Mouse (Mus musculus) fibroblast of lung, adult 2 months (primary cell): ENCODE data around the gene Cpt1a.
A peak's percentile ranks its signal among the peaks of the same experiment; 100 is the strongest.

Experiments
- DNase-seq: peaks from one replicate; pipeline ENCODE4 v3.0.0-alpha.2; 2011; ENCODE audit warnings: low read depth

The Cpt1a gene

GRCm38 (mm10) chr19:3365089-3365488 lies 43.0 kb downstream of the Cpt1a start:
- DNase-seq: no peak

GRCm38 (mm10) chr19:3368276-3368675 lies 46.1 kb downstream of the Cpt1a start:
- no peak for DNase-seq

DNA sequence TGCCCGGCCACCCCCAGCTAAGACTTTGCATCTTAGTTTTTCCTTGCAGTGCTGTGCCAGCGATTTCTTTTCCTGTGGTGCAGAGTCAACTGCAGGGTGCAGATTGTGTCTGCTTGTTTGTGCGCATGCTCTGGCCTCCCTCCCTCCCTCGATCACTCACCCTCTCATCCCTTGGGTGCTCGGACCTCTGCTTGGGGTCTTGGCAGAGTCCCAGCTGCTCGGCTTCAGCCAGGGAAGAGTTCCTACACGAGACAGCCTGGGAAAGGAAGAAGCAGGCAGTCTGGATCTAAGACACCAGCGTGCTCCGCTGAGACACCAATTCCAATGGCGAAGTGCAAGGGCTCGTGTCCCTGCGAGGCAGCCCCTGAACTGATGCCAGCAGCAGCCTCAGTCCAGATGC lies 51.2 kb downstream of the Cpt1a start:
- DNase-seq: no peak

- no peak for DNase-seq
Measured at GRCm38 (mm10) chr19:3374028-3374427, 51.9 kb downstream of the Cpt1a start.

- no peak for DNase-seq
Measured at GRCm38 (mm10) chr19:3375945-3376495, 53.9 kb downstream of the Cpt1a start.

DNA sequence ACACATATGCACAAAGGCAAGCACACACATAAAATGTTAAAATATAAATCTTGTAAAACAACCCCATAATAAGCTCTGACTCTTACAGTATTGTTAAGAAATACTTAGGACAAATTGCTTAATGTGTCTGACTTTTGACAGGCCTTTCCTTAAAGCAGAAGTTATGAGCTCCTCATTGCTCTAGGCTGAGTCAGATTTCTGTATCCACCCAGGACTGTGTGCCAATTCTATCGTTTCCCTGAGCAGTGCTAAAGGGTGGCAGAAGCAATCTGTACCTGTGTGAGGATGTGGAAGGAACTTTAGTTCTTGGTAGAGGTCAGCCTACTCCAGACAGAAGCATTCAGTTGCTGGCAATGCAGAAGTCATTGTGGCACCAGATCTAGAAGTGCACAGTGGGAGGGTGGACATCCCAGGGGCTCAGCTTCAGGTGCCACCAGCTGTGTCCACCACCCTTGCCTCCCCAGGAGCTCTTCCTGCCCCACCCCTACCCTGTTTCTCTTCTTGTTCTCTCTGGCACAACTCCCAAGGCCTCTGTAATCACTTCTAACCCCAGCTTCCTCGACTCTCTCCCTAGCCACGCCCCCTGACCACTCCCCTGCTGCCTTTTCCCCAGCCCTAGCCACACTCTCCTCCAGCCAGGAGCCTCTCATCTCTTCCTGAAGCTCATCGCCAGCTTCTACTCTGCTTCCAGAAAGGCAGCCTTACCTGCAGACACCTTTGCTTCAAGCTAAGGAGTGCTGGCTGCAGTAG lies 55.0 kb downstream of the Cpt1a start:
- DNase-seq: peak; percentile 65

DNA sequence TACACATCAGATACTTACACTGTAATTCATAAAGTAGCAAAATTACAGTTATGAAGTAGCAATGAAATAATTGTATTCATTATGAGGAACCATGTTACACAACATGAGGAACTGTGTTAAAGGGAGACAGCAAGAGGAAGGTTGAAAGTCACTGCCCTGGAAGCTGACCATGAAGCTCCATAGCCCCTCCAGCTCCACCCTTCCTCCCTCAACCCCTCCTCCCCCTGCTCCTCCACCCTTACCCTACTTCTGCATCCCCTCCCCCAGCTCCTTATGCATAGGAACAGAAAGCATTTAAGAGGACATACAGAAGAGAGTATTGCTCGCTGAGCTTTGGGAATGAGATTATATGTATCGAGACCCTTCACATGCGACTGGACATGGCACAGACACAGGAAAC lies 56.5 kb downstream of the Cpt1a start:
- no peak for DNase-seq

DNA sequence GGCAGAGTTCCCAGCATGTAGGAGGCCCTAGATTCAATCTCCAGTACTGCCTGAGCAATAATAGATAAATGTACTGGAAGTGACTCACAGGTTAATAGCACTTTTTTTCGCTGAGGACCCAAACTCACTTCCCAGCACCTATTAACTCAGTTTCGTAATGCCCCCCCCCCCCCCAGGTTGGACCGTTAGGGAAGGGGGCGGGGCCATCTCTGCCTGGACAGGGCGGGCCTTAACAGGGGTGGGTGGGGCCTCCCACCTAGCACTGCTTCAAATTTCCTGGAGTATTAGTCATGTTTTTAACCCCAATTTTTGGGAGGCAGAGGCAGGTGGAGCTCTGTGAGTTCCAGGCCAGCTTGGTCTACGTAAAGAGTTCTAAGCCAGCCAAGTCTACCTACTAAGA lies 65.9 kb downstream of the Cpt1a start:
- DNase-seq: no peak

DNA sequence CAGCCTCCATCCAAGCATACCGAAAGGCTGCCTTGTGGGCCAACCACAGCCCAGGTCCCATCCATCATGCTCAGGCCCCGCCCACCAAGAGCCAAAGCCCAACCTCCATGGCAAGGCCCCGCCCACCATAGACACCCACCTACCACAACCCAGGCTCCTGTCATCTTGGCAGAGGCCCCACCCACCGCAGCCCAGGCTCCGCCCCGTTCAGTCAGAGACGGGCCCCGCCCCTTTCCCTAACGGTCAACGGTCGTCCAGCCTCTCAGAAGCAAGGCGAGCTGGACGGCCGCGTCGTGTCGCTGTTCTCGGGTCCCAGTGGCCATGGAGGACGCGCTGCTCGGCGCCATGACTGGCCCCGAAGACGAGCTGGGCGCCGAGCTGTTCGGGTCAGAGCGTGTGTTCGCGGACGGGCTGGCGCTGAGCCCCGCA lies 66.5 kb downstream of the Cpt1a start, which contains the start of gene Tesmin:
Tesmin (plus strand) TSS at position 229 of the 429 bp plus-strand sequence.
- DNase-seq: peak; percentile 73

GRCm38 (mm10) chr19:3389089-3389488 lies 67.0 kb downstream of the Cpt1a start:
- peak; percentile 70 for DNase-seq

DNA sequence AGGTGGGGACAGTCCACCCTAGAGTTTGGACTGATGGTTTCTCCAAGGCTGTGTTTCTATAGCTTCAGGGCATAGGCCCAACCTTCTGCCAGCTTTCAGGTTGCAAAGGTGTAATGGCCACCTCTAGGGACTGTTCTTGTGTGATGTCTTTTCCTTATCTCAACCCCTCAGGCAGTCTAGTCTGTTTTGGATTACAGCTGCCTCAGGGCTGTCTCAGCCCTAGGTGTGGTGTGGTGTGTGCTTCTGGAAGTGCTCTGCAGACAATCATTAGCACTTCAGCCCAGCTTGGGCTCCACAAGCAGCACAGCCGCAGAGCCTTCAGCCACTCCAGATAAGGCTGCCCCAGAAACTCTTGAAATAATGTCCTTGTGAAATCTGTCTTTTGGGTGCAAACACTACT lies 70.2 kb downstream of the Cpt1a start:
- DNase-seq: no peak

DNA sequence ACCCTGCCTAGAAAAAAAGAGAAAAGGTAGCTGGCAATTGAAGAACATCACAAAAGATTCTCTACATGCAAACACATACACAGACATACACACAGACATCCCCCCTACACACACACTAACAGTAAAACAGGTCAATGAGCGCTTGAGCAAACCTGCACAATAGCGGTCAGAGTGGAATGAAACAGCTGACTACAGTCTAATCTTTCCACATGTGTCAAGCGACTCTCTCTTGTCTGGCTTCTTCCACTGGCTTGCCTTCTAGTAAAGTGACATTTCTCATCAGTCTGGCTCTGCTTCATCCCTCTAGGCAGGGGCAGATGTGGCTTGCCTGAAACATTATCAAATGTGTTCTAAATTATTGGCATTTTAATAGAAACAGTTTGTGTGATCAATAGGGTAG lies 72.1 kb downstream of the Cpt1a start:
- no peak for DNase-seq

DNA sequence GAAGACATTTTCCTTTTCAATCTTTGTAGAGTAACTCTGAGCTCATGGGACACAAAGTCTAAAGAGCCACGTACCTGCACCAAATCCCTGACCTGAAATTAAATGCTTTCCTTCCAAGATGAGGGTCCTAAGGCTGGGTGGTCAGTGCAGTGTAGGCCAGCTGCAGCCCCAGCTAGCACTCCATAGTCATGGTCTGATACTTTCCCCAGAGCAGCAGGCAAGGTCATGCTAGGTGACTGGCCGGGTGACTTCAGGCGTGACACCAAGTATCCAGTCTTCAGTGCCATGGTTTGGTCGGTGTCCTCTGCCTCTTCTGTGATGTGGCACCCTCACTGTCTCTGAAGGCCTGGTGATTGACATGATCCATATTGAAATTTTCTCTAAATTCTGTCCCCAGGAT lies 77.9 kb downstream of the Cpt1a start:
- no peak for DNase-seq

DNA sequence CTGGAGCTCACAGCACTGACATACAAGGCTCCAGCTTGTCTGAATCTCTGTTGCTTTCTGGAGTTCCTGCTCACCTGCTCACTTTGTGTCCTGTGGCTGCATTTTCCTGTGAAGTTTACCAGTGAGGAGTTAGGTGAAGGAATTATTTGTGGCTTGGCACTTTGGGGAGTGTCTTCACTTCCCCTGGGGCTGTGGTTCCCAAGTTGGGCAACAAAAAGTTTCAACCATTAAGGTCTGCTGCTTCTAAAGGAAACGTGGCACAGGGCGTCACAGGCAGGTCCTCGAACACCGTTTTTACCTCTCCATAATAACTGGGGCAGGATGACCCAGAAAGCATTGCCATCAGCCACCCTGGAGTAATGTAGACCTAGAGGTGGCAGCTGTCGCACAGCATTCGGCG lies 79.4 kb downstream of the Cpt1a start:
- DNase-seq: no peak

GRCm38 (mm10) chr19:3401943-3402342 lies 79.8 kb downstream of the Cpt1a start:
- no peak for DNase-seq

DNA sequence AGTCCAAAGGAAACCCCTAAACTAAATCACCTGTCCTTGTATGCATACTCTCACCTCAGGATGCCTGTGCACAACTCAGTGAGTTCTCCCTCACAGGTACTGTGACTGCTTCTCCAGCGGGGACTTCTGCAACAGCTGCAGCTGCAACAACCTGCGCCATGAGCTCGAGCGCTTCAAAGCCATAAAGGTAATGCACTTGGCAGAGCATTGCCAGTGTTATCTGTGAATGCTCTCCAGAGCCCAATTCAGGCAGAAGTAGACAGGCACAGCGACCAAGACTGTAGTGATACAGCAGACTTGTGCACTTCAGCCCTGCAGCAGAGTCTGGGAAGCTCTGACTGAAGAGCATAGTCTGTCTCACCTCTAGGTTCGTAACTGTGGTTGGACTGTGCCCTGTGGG lies 80.3 kb downstream of the Cpt1a start:
- no peak for DNase-seq

DNA sequence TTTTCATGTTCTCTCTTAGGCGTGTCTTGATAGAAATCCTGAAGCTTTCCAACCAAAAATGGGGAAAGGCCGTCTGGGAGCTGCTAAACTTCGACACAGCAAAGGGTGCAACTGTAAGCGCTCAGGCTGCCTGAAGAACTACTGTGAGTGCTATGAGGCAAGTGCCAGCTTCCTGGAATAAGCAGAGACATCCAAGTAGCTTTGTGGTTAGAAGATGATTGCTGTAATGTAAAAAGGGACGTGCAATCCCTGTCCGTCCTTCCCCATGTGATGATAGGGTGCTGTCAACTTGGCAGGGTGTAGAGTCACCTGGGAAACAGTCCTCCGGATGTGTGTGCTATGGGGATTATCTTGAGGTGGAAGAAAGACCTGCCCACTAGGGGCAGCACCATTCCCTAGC lies 81.9 kb downstream of the Cpt1a start:
- no peak for DNase-seq

- no peak for DNase-seq
Measured at GRCm38 (mm10) chr19:3405531-3406281, 83.6 kb downstream of the Cpt1a start.

DNA sequence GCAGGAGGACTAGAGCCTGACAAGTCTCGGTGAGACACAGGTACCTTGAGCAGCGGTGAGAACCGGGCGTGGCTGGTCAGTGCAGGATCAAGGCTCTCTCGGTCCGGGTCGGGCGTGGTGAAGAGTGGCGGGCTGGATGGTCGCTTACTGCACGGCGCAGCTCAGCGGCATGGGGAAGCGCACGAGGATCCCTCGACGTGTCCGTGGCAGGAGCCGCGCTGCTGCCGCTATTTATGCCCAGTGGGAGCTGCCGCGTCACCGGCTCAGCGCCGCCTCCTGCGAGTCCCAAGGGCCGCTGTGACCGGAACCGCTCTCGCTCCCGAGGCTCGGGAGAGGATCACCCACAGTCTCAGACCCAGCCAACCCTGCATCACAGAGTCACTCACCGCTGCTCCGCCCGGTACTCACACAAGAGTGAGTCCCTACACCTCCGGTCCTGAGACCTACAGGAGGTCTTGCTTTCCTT lies 92.2 kb downstream of the Cpt1a start, which contains the start of gene Gal:
Gal (minus strand) TSS at position 277 of the 466 bp plus-strand sequence.
- DNase-seq: no peak

DNA sequence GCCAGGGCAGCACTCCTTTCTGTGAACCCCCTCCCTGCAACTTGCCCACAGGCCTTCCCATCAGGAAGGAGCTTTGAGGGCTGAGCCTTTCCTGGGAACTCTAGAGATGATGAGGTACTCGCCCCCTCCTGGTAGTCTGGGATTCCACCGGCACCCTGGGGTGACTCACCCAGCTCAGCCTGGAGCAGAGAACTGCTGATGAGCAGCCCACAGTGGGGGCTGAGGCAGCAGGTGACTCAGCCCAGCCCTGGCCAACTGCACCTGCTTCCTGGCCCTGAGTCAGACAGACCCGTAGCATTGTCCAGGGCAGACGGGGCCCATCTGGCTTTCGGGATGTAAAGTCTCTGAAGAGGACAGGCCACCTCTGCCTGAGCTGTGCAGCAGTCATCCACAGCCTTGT lies 97.1 kb downstream of the Cpt1a start:
- peak; percentile 40 for DNase-seq

DNA sequence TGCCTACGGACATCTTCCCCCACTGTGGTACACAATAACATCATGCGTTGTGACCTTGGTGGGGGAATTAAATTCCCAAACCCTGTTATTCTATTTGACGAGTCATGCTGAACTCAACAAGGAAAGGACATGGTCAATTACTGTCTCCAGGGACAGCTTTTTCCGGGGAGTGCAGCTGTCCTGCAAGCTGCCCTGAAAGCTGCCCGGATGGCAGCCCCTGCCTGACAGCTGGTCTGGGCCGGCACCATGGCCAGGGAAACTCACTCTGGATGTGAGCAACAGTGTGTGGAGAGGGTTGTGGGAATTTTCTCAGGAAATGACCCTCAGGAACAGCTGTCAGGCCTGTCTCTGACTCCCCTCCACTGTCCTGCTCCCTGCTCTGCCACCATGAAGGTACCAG lies 100.4 kb downstream of the Cpt1a start:
- no peak for DNase-seq

- DNase-seq: no peak
Measured at GRCm38 (mm10) chr19:3422981-3423380, 100.8 kb downstream of the Cpt1a start.

- DNase-seq: no peak
Measured at GRCm38 (mm10) chr19:3424214-3424613, 102.1 kb downstream of the Cpt1a start.
